Mouse (Mus musculus): Measurements from ENCODE around the gene Cyp3a13.
"Not testable (repeated sequence)": the region's sequence is repeated elsewhere in the genome, so short reads cannot be mapped to it uniquely, and the experiment has no call there.

DNA sequence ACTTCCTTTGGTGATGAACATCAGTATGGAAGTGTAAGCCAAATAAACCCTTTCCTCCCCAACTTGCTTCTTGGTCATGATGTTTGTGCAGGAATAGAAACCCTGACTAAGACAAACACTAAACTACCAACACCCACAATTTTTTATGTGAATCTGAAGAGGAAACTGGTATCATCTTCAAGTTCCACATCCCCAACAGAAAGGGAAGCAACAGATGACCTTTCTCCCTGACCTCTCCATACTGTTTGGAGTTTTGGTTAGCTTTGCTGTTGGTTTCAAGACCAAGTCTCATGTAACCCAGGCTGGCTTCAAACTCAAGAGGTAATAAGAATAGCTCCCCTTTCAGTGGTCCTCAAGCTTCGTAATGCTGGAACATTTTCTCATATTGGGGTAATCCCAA lies 71.1 kb downstream of the Cyp3a13 start:
- not testable (repeated sequence) for TF ChIP-seq CTCF (IDR thresholded peaks at IDR 0.05; ENCODE audit: low read depth, low read length); TAL1 (conservative IDR thresholded peaks at IDR 0.05; ENCODE audit: low read depth, low read length); GATA1 (IDR thresholded peaks at IDR 0.05; ENCODE audit: borderline replicate concordance, low read length)
